Comparison of ENCODE assay signal across 8 mouse cellular contexts in the genomic region with DNA sequence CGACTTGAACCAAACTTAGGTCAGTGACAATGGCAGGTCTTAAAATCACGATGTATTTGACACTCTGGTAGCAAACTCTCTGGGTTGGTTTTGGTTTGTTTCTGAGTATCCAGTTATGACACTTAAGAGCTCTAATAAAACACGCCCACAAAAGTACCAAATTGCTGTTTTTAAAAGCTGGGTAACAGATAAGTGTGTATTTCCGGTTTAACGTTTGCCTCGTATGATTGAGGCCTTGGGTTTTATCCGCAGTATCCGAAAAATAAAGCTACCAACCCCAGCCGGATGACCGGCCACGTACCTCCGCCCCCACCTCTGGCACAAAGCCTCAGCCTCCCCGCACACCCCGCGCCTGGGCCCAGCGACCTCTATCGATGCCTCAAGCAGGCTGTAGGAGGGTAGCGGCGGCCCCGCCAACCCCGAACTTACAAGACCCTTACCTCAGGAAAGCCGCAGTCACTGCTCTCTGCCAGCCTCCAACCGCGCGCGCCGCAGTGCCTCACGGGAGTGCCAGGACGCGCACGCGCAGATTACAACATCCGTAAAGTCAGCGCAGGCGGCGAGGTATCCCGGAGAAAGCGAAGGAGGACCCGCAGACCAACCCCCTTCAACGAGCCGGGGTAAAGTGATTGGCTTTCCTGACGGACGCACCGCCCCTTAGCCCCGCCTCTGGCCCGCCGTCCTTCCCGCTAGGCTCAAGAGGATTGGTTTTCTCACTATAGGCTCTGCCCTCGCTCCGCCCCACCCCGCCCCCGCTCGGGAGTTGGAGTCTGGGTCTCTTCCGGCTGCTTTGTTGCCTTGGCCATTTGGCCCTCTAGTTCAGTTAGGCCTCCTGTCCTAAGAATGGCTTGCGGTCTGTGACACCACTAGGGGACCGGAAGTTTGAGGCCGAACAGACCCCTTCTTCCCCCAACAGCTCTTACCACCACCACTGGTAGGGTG. TPM values are rescaled to one million over a fixed set of nuclear protein-coding genes. Genes with fewer than 3 reads are reported as not detected.
DNase-seq lines count a peak whose midpoint lies in the region; ATAC-seq and TF ChIP-seq lines count a peak whose summit lies in the region.

A gene (minus strand): TSS at position 499 of the 942 bp plus-strand sequence.
A gene (minus strand): TSS at position 578 of the 942 bp plus-strand sequence.

- peaks cover 25% of the 10 kb centered on the region for H3K36me3 ChIP-seq in kidney, embryonic 14.5 days (ENCODE audit: control insufficient read depth, insufficient read depth, low read length)
- peaks cover 19% of the 10 kb centered on the region for H3K36me3 ChIP-seq in limb, embryonic 15.5 days

- peak within 1 kb of the TSS; percentile 70 for H3K4me2 ChIP-seq in kidney, embryonic 14.5 days (replicated peaks; ENCODE audit: low read depth, low read length)
- peak within 1 kb of the TSS; percentile 61 for H3K4me2 ChIP-seq in limb, embryonic 15.5 days

- ATAC-seq in kidney, embryonic 14.5 days (ENCODE audit: low FRiP score, low TSS enrichment) = peak; percentile 100
- ATAC-seq in limb, embryonic 15.5 days (ENCODE audit: insufficient number of reproducible peaks, low FRiP score, low TSS enrichment, low read depth) = peak; percentile 100

- peak within 1 kb of the TSS; percentile 81 for H3K4me3 ChIP-seq in bone marrow macrophage, adult 2 months (ENCODE audit: insufficient read depth, low read length)
- peak within 1 kb of the TSS; percentile 91 for H3K4me3 ChIP-seq in embryonic fibroblast, embryonic 13.5 days (ENCODE audit: insufficient read depth, low read length)
- H3K4me3 ChIP-seq in kidney, embryonic 14.5 days (ENCODE audit: low read length) = peak within 1 kb of the TSS; percentile 79
- H3K4me3 ChIP-seq in limb, embryonic 15.5 days = peak within 1 kb of the TSS; percentile 80

- H3K27me3 ChIP-seq in kidney, embryonic 14.5 days (ENCODE audit: control insufficient read depth, insufficient read depth, low read length) = no peaks in the 10 kb centered on the region
- H3K27me3 ChIP-seq in limb, embryonic 15.5 days = no peaks in the 10 kb centered on the region

- TF ChIP-seq POLR2A in bone marrow macrophage, adult 2 months (IDR thresholded peaks at IDR 0.05; ENCODE audit: borderline replicate concordance, low read depth, low read length) = peak; percentile 22; the same call in 1 of the 2 replicates
- peak; percentile 96 for TF ChIP-seq POLR2A in embryonic fibroblast, embryonic 13.5 days (IDR thresholded peaks at IDR 0.05; ENCODE audit: low read depth, low read length)

- no peak for TF ChIP-seq CTCF in bone marrow macrophage, adult 2 months (IDR thresholded peaks at IDR 0.05; ENCODE audit: low read depth, low read length)
- TF ChIP-seq CTCF in embryonic fibroblast, embryonic 13.5 days (IDR thresholded peaks at IDR 0.05; ENCODE audit: borderline replicate concordance, insufficient read depth, low read length) = no peak

- peak within 1 kb of the TSS; percentile 85 for H3K9ac ChIP-seq in kidney, embryonic 14.5 days (ENCODE audit: low read depth, low read length)
- peak within 1 kb of the TSS; percentile 71 for H3K9ac ChIP-seq in limb, embryonic 15.5 days

- peaks cover 43% of the 10 kb centered on the region for H3K4me1 ChIP-seq in bone marrow macrophage, adult 2 months (ENCODE audit: control insufficient read depth, insufficient read depth, low read length)
- H3K4me1 ChIP-seq in embryonic fibroblast, embryonic 13.5 days (ENCODE audit: control insufficient read depth, insufficient read depth, low read length) = no peaks in the 10 kb centered on the region
- H3K4me1 ChIP-seq in kidney, embryonic 14.5 days (ENCODE audit: control insufficient read depth, insufficient read depth, low read length) = peaks cover 12% of the 10 kb centered on the region
- peaks cover 8% of the 10 kb centered on the region; the same call in 1 of the 2 replicates for H3K4me1 ChIP-seq in limb, embryonic 15.5 days

- WGBS in kidney, embryonic 14.5 days = under 1% methylated on average over 56 of the region's 57 CpGs
- under 1% methylated on average over 57 of the region's 57 CpGs for WGBS in limb, embryonic 15.5 days

- peak within 1 kb of the TSS; percentile 100 for H3K27ac ChIP-seq in bone marrow macrophage, adult 2 months (ENCODE audit: insufficient read depth, low read depth, low read length)
- peak within 1 kb of the TSS; percentile 81 for H3K27ac ChIP-seq in embryonic fibroblast, embryonic 13.5 days (ENCODE audit: insufficient read depth, low read length)
- peak within 1 kb of the TSS; percentile 91 for H3K27ac ChIP-seq in kidney, embryonic 14.5 days (ENCODE audit: low read depth, low read length)
- peak within 1 kb of the TSS; percentile 88 for H3K27ac ChIP-seq in limb, embryonic 15.5 days

- no peaks in the 10 kb centered on the region for H3K9me3 ChIP-seq in kidney, embryonic 14.5 days (ENCODE audit: control insufficient read depth, low read length)
- H3K9me3 ChIP-seq in limb, embryonic 15.5 days = no peaks in the 10 kb centered on the region

- DNase-seq in A20 (ENCODE audit: low read depth, low spot score) = peak; percentile 99
- DNase-seq in heart, adult 9 months (ENCODE audit: low spot score in 2 of 2) = peak; percentile 97 to 98
- peak; percentile 92 to 93 for DNase-seq in monocyte, adult 2 months (ENCODE audit: low read depth in 1 of 2, low spot score in 2 of 2)
- DNase-seq in spleen, postnatal 36 days (ENCODE audit: low spot score in 2 of 2) = peak; percentile 99

RNA-seq across cellular contexts. Expression of the first gene that starts in this region (rescaled TPM):
- polyA plus RNA-seq in bone marrow macrophage, adult 2 months (2012; ENCODE audit: insufficient read depth, insufficient read length, missing spikeins) = 0.56 and 1.5 TPM in 2 replicates
- polyA plus RNA-seq in embryonic fibroblast, embryonic 13.5 days (2011; ENCODE audit: insufficient read length, low read depth, missing spikeins) = 0.48 and 0.61 TPM in 2 replicates
- polyA plus RNA-seq in kidney, embryonic 14.5 days (2014; fragmentation: Nextera tagmentation; extraction: Ambion mirVana) = 0.61 and 1.1 TPM in 2 replicates
- polyA plus RNA-seq in limb, embryonic 15.5 days (2015; fragmentation: Nextera tagmentation; extraction: Ambion mirVana) = 3.3 and 3.9 TPM in 2 replicates

RNA-seq across cellular contexts. Expression of the second gene that starts in this region (rescaled TPM):
- polyA plus RNA-seq in bone marrow macrophage, adult 2 months (2012; ENCODE audit: insufficient read depth, insufficient read length, missing spikeins) = 25.8 and 33.0 TPM in 2 replicates
- 19.3 and 31.2 TPM in 2 replicates for polyA plus RNA-seq in embryonic fibroblast, embryonic 13.5 days (2011; ENCODE audit: insufficient read length, low read depth, missing spikeins)
- 45.1 and 46.1 TPM in 2 replicates for polyA plus RNA-seq in kidney, embryonic 14.5 days (2014; fragmentation: Nextera tagmentation; extraction: Ambion mirVana)
- polyA plus RNA-seq in limb, embryonic 15.5 days (2015; fragmentation: Nextera tagmentation; extraction: Ambion mirVana) = 28.1 and 29.4 TPM in 2 replicates

Comparison
In these comparisons a context has a peak if more than half of its experiments do, and no peak if none do; other contexts are left out.
1. Peak in every context shown above with its lines: DNase-seq, ATAC-seq, H3K4me3 ChIP-seq and H3K27ac ChIP-seq.